Mouse (Mus musculus) E14TG2a.4 (cell line): ENCODE measurements around the gene Spcs2.

ENCODE experiments used
- CTCF ChIP-seq: conservative IDR thresholded peaks from 2 replicates; pipeline ENCODE4 v1.5.1; 2014; ENCODE audit warnings: low read length
- POU5F1 ChIP-seq: IDR thresholded peaks from 2 replicates; pipeline ENCODE4 v1.6.1; 2014; ENCODE audit warnings: low read length, borderline replicate concordance

GRCm38 (mm10) chr7:99876345-99876744, 13.1 kb upstream of the Spcs2 start:
- TF ChIP-seq CTCF = peak; percentile 88
- TF ChIP-seq POU5F1 = no peak
